Mouse (Mus musculus): ENCODE data around the gene P3h3. TPM values are rescaled to one million over a fixed set of nuclear protein-coding genes. Genes with fewer than 3 reads are reported as not detected.
"Not testable (repeated sequence)": the region's sequence is repeated elsewhere in the genome, so short reads cannot be mapped to it uniquely, and the experiment has no call there.

The P3h3 gene
- polyA plus RNA-seq, 1 experiment from 2014 or later: 49.5 TPM

GRCm38 (mm10) chr6:124898359-124898758 lies 40.8 kb upstream of the P3h3 start:
- ATAC-seq (ENCODE audit: low read depth) (no peak), DNase-seq (ENCODE audit: low spot score) (no peak)
- Histone ChIP-seq H3K36me3 (ENCODE audit: control insufficient read depth, insufficient read depth, low read length) (no peaks in the 10 kb centered on the region), H3K4me1 (ENCODE audit: control insufficient read depth, insufficient read depth, low read length) (no peaks in the 10 kb centered on the region), H3K4me3 (ENCODE audit: low read depth, low read length) (no peak overlapping the region), H3K9me3 (ENCODE audit: control insufficient read depth, low read length) (no peaks in the 10 kb centered on the region), H3K27ac (replicated peaks; ENCODE audit: low read depth, low read length) (no peak overlapping the region), H3K4me2 (ENCODE audit: low read depth, low read length) (no peak overlapping the region), H3K27me3 (replicated peaks; ENCODE audit: control insufficient read depth, insufficient read depth, low read length) (no peaks in the 10 kb centered on the region), H3K9ac (ENCODE audit: low read depth, low read length) (no peak overlapping the region)
- 34% methylated on average over 3 of the region's 3 CpGs for WGBS

DNA sequence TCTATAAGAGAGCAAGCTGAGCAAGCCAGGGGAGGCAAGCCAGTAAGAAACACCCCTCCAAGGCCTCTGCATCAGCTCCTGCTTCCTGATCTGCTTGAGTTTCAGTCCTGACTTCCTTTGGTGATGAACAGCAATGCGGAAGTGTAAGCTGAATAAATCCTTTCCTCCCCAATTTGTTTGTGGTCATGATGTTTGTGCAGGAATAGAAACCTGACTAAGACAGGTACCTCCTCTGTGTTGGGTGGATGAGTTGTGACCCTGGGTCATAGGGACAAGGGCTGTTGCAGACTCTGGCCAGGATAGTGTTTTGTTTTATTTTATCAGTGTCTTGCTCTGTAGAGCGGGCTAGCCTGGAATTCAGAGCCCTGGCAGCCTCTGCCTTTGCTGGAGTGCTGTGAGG lies 36.6 kb upstream of the P3h3 start:
- not testable (repeated sequence) for DNase-seq (ENCODE audit: low spot score); ATAC-seq (ENCODE audit: low read depth); H3K9me3 ChIP-seq (ENCODE audit: control insufficient read depth, low read length); H3K9ac ChIP-seq (ENCODE audit: low read depth, low read length); H3K4me3 ChIP-seq (ENCODE audit: low read depth, low read length); H3K4me2 ChIP-seq (ENCODE audit: low read depth, low read length); H3K27ac ChIP-seq (replicated peaks; ENCODE audit: low read depth, low read length); H3K36me3 ChIP-seq (ENCODE audit: control insufficient read depth, insufficient read depth, low read length); H3K4me1 ChIP-seq (ENCODE audit: control insufficient read depth, insufficient read depth, low read length); H3K27me3 ChIP-seq (replicated peaks; ENCODE audit: control insufficient read depth, insufficient read depth, low read length)
- 83% methylated on average over 2 of the region's 2 CpGs for WGBS

- WGBS: 57% methylated on average over 6 of the region's 6 CpGs
- Histone ChIP-seq H3K9me3 (ENCODE audit: control insufficient read depth, low read length) (no peaks in the 10 kb centered on the region), H3K4me3 (ENCODE audit: low read depth, low read length) (no peak overlapping the region), H3K4me1 (ENCODE audit: control insufficient read depth, insufficient read depth, low read length) (no peaks in the 10 kb centered on the region), H3K4me2 (ENCODE audit: low read depth, low read length) (no peak overlapping the region), H3K9ac (ENCODE audit: low read depth, low read length) (no peak overlapping the region), H3K27me3 (replicated peaks; ENCODE audit: control insufficient read depth, insufficient read depth, low read length) (no peaks in the 10 kb centered on the region), H3K27ac (replicated peaks; ENCODE audit: low read depth, low read length) (no peak overlapping the region), H3K36me3 (ENCODE audit: control insufficient read depth, insufficient read depth, low read length) (no peaks in the 10 kb centered on the region)
- DNase-seq (ENCODE audit: low spot score): no peak
- no peak for ATAC-seq (ENCODE audit: low read depth)
Measured at GRCm38 (mm10) chr6:124890997-124891396, 33.4 kb upstream of the P3h3 start.

- Histone ChIP-seq H3K4me3 (ENCODE audit: low read depth, low read length) (no peak overlapping the region), H3K4me1 (ENCODE audit: control insufficient read depth, insufficient read depth, low read length) (no peaks in the 10 kb centered on the region; the same call in 1 of the 2 replicates), H3K9ac (ENCODE audit: low read depth, low read length) (no peak overlapping the region), H3K27me3 (replicated peaks; ENCODE audit: control insufficient read depth, insufficient read depth, low read length) (no peaks in the 10 kb centered on the region), H3K27ac (replicated peaks; ENCODE audit: low read depth, low read length) (no peak overlapping the region), H3K4me2 (ENCODE audit: low read depth, low read length) (no peak overlapping the region), H3K36me3 (ENCODE audit: control insufficient read depth, insufficient read depth, low read length) (no peaks in the 10 kb centered on the region), H3K9me3 (ENCODE audit: control insufficient read depth, low read length) (no peaks in the 10 kb centered on the region)
- ATAC-seq (ENCODE audit: low read depth): no peak
- DNase-seq (ENCODE audit: low spot score): no peak
- 85% methylated on average over 6 of the region's 6 CpGs for WGBS
Measured at GRCm38 (mm10) chr6:124888555-124889125, 31.1 kb upstream of the P3h3 start.

DNA sequence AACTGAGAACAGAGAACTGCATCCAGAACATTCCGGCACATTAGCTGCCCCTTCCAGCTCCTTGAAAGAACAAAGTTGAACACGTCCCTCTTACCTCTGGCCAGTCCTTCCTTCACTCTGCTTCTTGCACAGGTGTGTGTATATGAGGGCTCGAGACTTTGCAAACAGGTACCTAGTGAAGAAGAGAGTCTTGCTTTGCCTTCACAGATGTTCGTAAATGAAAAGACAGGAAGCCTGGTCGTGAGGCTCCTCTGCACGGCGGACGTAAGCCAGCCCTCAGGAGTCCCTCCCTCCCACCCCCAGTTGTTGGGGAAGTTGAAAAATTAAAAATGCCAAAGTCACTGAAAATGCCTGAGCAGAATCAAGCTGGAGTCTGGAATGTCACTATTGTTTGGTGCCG lies 30.4 kb upstream of the P3h3 start, which contains the start of gene Cd4:
Cd4 (minus strand) TSS at position 236 of the 400 bp plus-strand sequence.
- no peak for DNase-seq (ENCODE audit: low spot score)
- no peak within 1 kb of the TSS for H3K4me3 ChIP-seq (ENCODE audit: low read depth, low read length)
- ATAC-seq (ENCODE audit: low read depth): no peak
- H3K4me1 ChIP-seq (ENCODE audit: control insufficient read depth, insufficient read depth, low read length): no peaks in the 10 kb centered on the region; the same call in 1 of the 2 replicates
- H3K27ac ChIP-seq (replicated peaks; ENCODE audit: low read depth, low read length): no peak within 1 kb of the TSS
- H3K27me3 ChIP-seq (replicated peaks; ENCODE audit: control insufficient read depth, insufficient read depth, low read length): no peaks in the 10 kb centered on the region
- no peak within 1 kb of the TSS for H3K4me2 ChIP-seq (ENCODE audit: low read depth, low read length)
- no peak within 1 kb of the TSS for H3K9ac ChIP-seq (ENCODE audit: low read depth, low read length)
- no peaks in the 10 kb centered on the region for H3K36me3 ChIP-seq (ENCODE audit: control insufficient read depth, insufficient read depth, low read length)
- 78% methylated on average over 9 of the region's 9 CpGs for WGBS
- no peaks in the 10 kb centered on the region for H3K9me3 ChIP-seq (ENCODE audit: control insufficient read depth, low read length)

DNA sequence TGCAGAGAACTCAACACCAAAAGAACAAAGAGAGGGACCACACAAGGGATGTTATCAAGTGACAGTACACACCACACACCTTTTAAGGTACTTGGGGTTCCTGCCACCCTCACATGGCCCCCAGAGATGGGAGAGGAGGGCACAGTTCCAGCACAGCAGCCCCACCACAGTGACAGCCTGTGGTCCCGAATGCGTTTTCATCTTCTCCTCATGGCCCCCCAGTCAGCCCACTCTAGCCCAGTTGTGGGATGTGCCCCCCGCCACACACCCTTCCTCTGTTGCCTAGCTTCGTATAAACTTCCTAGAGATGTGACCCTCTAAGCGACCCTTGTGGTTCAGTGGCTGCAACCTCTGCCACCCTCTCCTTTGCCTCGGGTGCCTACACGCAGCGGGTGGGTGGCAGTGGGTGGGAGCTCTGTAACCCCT lies 28.4 kb upstream of the P3h3 start:
- no peaks in the 10 kb centered on the region; the same call in 1 of the 2 replicates for H3K4me1 ChIP-seq (ENCODE audit: control insufficient read depth, insufficient read depth, low read length)
- WGBS: 88% methylated on average over 8 of the region's 8 CpGs

GRCm38 (mm10) chr6:124884714-124885500 lies 27.4 kb upstream of the P3h3 start:
- Histone ChIP-seq H3K9ac (ENCODE audit: low read depth, low read length) (no peak overlapping the region), H3K4me3 (ENCODE audit: low read depth, low read length) (no peak overlapping the region), H3K36me3 (ENCODE audit: control insufficient read depth, insufficient read depth, low read length) (no peaks in the 10 kb centered on the region), H3K27ac (replicated peaks; ENCODE audit: low read depth, low read length) (no peak overlapping the region), H3K4me2 (ENCODE audit: low read depth, low read length) (no peak overlapping the region), H3K27me3 (replicated peaks; ENCODE audit: control insufficient read depth, insufficient read depth, low read length) (no peaks in the 10 kb centered on the region), H3K4me1 (ENCODE audit: control insufficient read depth, insufficient read depth, low read length) (no peaks in the 10 kb centered on the region; the same call in 1 of the 2 replicates), H3K9me3 (ENCODE audit: control insufficient read depth, low read length) (no peaks in the 10 kb centered on the region)
- peak; percentile 40 for DNase-seq (ENCODE audit: low spot score)
- ATAC-seq (ENCODE audit: low read depth): no peak
- 70% methylated on average over 10 of the region's 10 CpGs for WGBS

More for the DNA sequence above, 28.4 kb upstream of the P3h3 start:
- no peak for DNase-seq (ENCODE audit: low spot score)
- no peak for ATAC-seq (ENCODE audit: low read depth)
- Histone ChIP-seq H3K9ac (ENCODE audit: low read depth, low read length) (no peak overlapping the region), H3K4me3 (ENCODE audit: low read depth, low read length) (no peak overlapping the region), H3K36me3 (ENCODE audit: control insufficient read depth, insufficient read depth, low read length) (no peaks in the 10 kb centered on the region), H3K27me3 (replicated peaks; ENCODE audit: control insufficient read depth, insufficient read depth, low read length) (no peaks in the 10 kb centered on the region), H3K4me2 (ENCODE audit: low read depth, low read length) (no peak overlapping the region), H3K27ac (replicated peaks; ENCODE audit: low read depth, low read length) (no peak overlapping the region), H3K9me3 (ENCODE audit: control insufficient read depth, low read length) (no peaks in the 10 kb centered on the region)

- Histone ChIP-seq H3K9me3 (ENCODE audit: control insufficient read depth, low read length) (no peaks in the 10 kb centered on the region), H3K4me2 (ENCODE audit: low read depth, low read length) (no peak overlapping the region), H3K27ac (replicated peaks; ENCODE audit: low read depth, low read length) (no peak overlapping the region), H3K4me3 (ENCODE audit: low read depth, low read length) (no peak overlapping the region), H3K9ac (ENCODE audit: low read depth, low read length) (no peak overlapping the region), H3K4me1 (ENCODE audit: control insufficient read depth, insufficient read depth, low read length) (no peaks in the 10 kb centered on the region; the same call in 1 of the 2 replicates), H3K27me3 (replicated peaks; ENCODE audit: control insufficient read depth, insufficient read depth, low read length) (no peaks in the 10 kb centered on the region), H3K36me3 (ENCODE audit: control insufficient read depth, insufficient read depth, low read length) (no peaks in the 10 kb centered on the region)
- WGBS: 82% methylated on average over 10 of the region's 10 CpGs
- ATAC-seq (ENCODE audit: low read depth): no peak
- DNase-seq (ENCODE audit: low spot score): no peak
Measured at GRCm38 (mm10) chr6:124883351-124883750, 25.8 kb upstream of the P3h3 start.

Data from embryonic facial prominence, embryonic 14.5 days (tissue).